Mouse (Mus musculus) limb, embryonic 13.5 days (tissue): ENCODE data around the gene Iglon5. TPM values are rescaled to one million over a fixed set of nuclear protein-coding genes. Genes with fewer than 3 reads are reported as not detected.

Experiments used
- ATAC-seq: fragments of 200-750 bp; cut with Nextera tagmentation; 2 replicates; pipeline ENCODE4 v1.8.0; 2017; ENCODE audit warnings: low read depth, moderate number of reproducible peaks, moderate TSS enrichment; ENCODE audit not compliant: low FRiP score
- H3K27ac ChIP-seq: fragments of 300-500 bp; sonication (generic); 2 replicates; pipeline ENCODE4 v1.5.1; 2015; ENCODE audit warnings: inconsistent platforms, mild to moderate bottlenecking, moderate library complexity
- H3K27me3 ChIP-seq: fragments of 300-500 bp; sonication (generic); 2 replicates; pipeline ENCODE4 v1.6.1; 2015; ENCODE audit warnings: mild to moderate bottlenecking, inconsistent platforms
- H3K36me3 ChIP-seq: fragments of 300-500 bp; sonication (generic); 2 replicates; pipeline ENCODE4 v1.6.1; 2015; ENCODE audit warnings: inconsistent platforms, mild to moderate bottlenecking, moderate library complexity
- H3K4me1 ChIP-seq: fragments of 300-500 bp; sonication (generic); 2 replicates; pipeline ENCODE4 v1.6.1; 2015; ENCODE audit warnings: inconsistent platforms
- H3K4me2 ChIP-seq: fragments of 300-500 bp; sonication (generic); replicated peaks from 2 replicates; pipeline ENCODE4 v1.6.1; 2015; ENCODE audit warnings: inconsistent platforms, mild to moderate bottlenecking, moderate library complexity
- H3K4me3 ChIP-seq: fragments of 300-500 bp; sonication (generic); 2 replicates; pipeline ENCODE4 v1.5.1; 2015; ENCODE audit warnings: moderate library complexity, mild to moderate bottlenecking, inconsistent platforms
- H3K9ac ChIP-seq: fragments of 300-500 bp; sonication (generic); 2 replicates; pipeline ENCODE4 v1.6.1; 2015; ENCODE audit warnings: mild to moderate bottlenecking, inconsistent platforms
- H3K9me3 ChIP-seq: fragments of 300-500 bp; sonication (generic); 2 replicates; pipeline ENCODE4 v1.6.1; 2016; ENCODE audit warnings: inconsistent platforms
- WGBS: fragments of 180-500 bp; shearing (Covaris S2); methylation state at CpG from one replicate; pipeline ENCODE4 v1.1.7; 2015; 5-methylcytosine and 5-hydroxymethylcytosine counted together
- polyA plus RNA-seq: library from polyadenylated mRNA; unstranded; fragments of >200 nt; fragmentation: Nextera tagmentation; extraction: Ambion mirVana; gene quantifications from 2 replicates; pipeline ENCODE4 v1.2.1, GENCODE M21; 2015

The Iglon5 gene
- polyA plus RNA-seq, 1 experiment from 2014 or later: 1.8 TPM

- Histone ChIP-seq H3K4me1 (peaks cover 18% of the 10 kb centered on the region), H3K27ac (no peak overlapping the region), H3K36me3 (no peaks in the 10 kb centered on the region), H3K27me3 (peaks cover 30% of the 10 kb centered on the region), H3K9me3 (no peaks in the 10 kb centered on the region; the same call in 1 of the 2 replicates), H3K4me2 (peak overlapping the region; percentile 80), H3K4me3 (peak overlapping the region; percentile 60), H3K9ac (peak overlapping the region; percentile 77)
- peak; percentile 91 for ATAC-seq
- 0% methylated on average over 6 of the region's 13 CpGs for WGBS
Observed at GRCm38 (mm10) chr7:43490182-43490584, 308 bp upstream of the Iglon5 start.

- WGBS: 33% methylated on average over 5 of the region's 5 CpGs
- H3K4me2 ChIP-seq: peak overlapping the region; percentile 80; the same call in 1 of the 2 replicates
- 0 out of 2 replicates have a peak overlapping the region, but pooled peaks have one; percentile 77 for H3K9ac ChIP-seq
- no peaks in the 10 kb centered on the region; the same call in 1 of the 2 replicates for H3K9me3 ChIP-seq
- H3K4me1 ChIP-seq: peaks cover 18% of the 10 kb centered on the region
- peaks cover 23% of the 10 kb centered on the region for H3K27me3 ChIP-seq
- 0 out of 2 replicates have a peak overlapping the region, but pooled peaks have one; percentile 60 for H3K4me3 ChIP-seq
- H3K36me3 ChIP-seq: no peaks in the 10 kb centered on the region
- H3K27ac ChIP-seq: no peak overlapping the region
- ATAC-seq: no peak
Observed at GRCm38 (mm10) chr7:43488646-43489045, 1.2 kb downstream of the Iglon5 start.

- H3K4me2 ChIP-seq: no peak overlapping the region
- no peak for ATAC-seq
- no peak overlapping the region for H3K9ac ChIP-seq
- WGBS: 15% methylated on average over 10 of the region's 10 CpGs
- peaks cover 13% of the 10 kb centered on the region for H3K27me3 ChIP-seq
- peaks cover 11% of the 10 kb centered on the region for H3K4me1 ChIP-seq
- H3K9me3 ChIP-seq: no peaks in the 10 kb centered on the region
- no peak overlapping the region for H3K27ac ChIP-seq
- no peaks in the 10 kb centered on the region for H3K36me3 ChIP-seq
- no peak overlapping the region for H3K4me3 ChIP-seq
Observed at GRCm38 (mm10) chr7:43483236-43483635, 6.6 kb downstream of the Iglon5 start.

GRCm38 (mm10) chr7:43482090-43482716 is 7.7 kb downstream of the Iglon5 start:
- no peak overlapping the region for H3K4me2 ChIP-seq
- no peak overlapping the region for H3K9ac ChIP-seq
- H3K9me3 ChIP-seq: no peaks in the 10 kb centered on the region
- peak; percentile 46 for ATAC-seq
- 62% methylated on average over 8 of the region's 8 CpGs for whole genome bisulfite sequencing
- no peaks in the 10 kb centered on the region for H3K36me3 ChIP-seq
- H3K27me3 ChIP-seq: peaks cover 24% of the 10 kb centered on the region
- H3K4me3 ChIP-seq: no peak overlapping the region
- peaks cover 11% of the 10 kb centered on the region for H3K4me1 ChIP-seq
- H3K27ac ChIP-seq: no peak overlapping the region

GRCm38 (mm10) chr7:43481191-43481590 is 8.7 kb downstream of the Iglon5 start:
- H3K27ac ChIP-seq: no peak overlapping the region
- ATAC-seq: no peak
- no peak overlapping the region for H3K4me3 ChIP-seq
- H3K4me1 ChIP-seq: peaks cover 15% of the 10 kb centered on the region
- H3K4me2 ChIP-seq: no peak overlapping the region
- no peak overlapping the region for H3K9ac ChIP-seq
- H3K27me3 ChIP-seq: peaks cover 34% of the 10 kb centered on the region
- 63% methylated on average over 3 of the region's 3 CpGs for WGBS
- no peaks in the 10 kb centered on the region for H3K36me3 ChIP-seq
- H3K9me3 ChIP-seq: no peaks in the 10 kb centered on the region

- ATAC-seq: no peak
- 11% methylated on average over 13 of the region's 13 CpGs for WGBS
Observed at GRCm38 (mm10) chr7:43476376-43476775, 13.5 kb downstream of the Iglon5 start.

GRCm38 (mm10) chr7:43475706-43476105 is 14.2 kb downstream of the Iglon5 start:
- Histone ChIP-seq H3K4me1 (0 out of 2 replicates have a peak, but pooled peaks cover 7% of the 10 kb centered on the region), H3K36me3 (no peaks in the 10 kb centered on the region), H3K4me3 (no peak overlapping the region), H3K27me3 (peaks cover 55% of the 10 kb centered on the region), H3K9ac (no peak overlapping the region), H3K4me2 (no peak overlapping the region), H3K27ac (no peak overlapping the region), H3K9me3 (no peaks in the 10 kb centered on the region)
- 14% methylated on average over 23 of the region's 23 CpGs for WGBS
- ATAC-seq: no peak

More at GRCm38 (mm10) chr7:43476376-43476775, 13.5 kb downstream of the Iglon5 start:
- H3K9me3 ChIP-seq: no peaks in the 10 kb centered on the region
- H3K4me3 ChIP-seq: no peak overlapping the region
- H3K36me3 ChIP-seq: no peaks in the 10 kb centered on the region
- H3K9ac ChIP-seq: no peak overlapping the region
- H3K4me2 ChIP-seq: no peak overlapping the region
- peaks cover 55% of the 10 kb centered on the region for H3K27me3 ChIP-seq
- 0 out of 2 replicates have a peak, but pooled peaks cover 7% of the 10 kb centered on the region for H3K4me1 ChIP-seq
- H3K27ac ChIP-seq: no peak overlapping the region

GRCm38 (mm10) chr7:43470373-43470772 is 19.5 kb downstream of the Iglon5 start:
- no peak overlapping the region for H3K9ac ChIP-seq
- H3K4me2 ChIP-seq: no peak overlapping the region
- ATAC-seq: no peak
- WGBS: 41% methylated on average over 8 of the region's 8 CpGs
- no peaks in the 10 kb centered on the region for H3K36me3 ChIP-seq
- no peak overlapping the region for H3K27ac ChIP-seq
- no peak overlapping the region for H3K4me3 ChIP-seq
- peaks cover 25% of the 10 kb centered on the region for H3K27me3 ChIP-seq
- H3K9me3 ChIP-seq: no peaks in the 10 kb centered on the region
- H3K4me1 ChIP-seq: no peaks in the 10 kb centered on the region

- Histone ChIP-seq H3K36me3 (no peaks in the 10 kb centered on the region), H3K4me1 (peaks cover 8% of the 10 kb centered on the region), H3K9ac (peak overlapping the region; percentile 63), H3K9me3 (no peaks in the 10 kb centered on the region), H3K27me3 (peaks cover 40% of the 10 kb centered on the region), H3K27ac (peak overlapping the region; percentile 33; the same call in 1 of the 2 replicates), H3K4me3 (peak overlapping the region; percentile 51), H3K4me2 (peak overlapping the region; percentile 82)
- peak; percentile 68 for ATAC-seq
- under 1% methylated on average over 33 of the region's 33 CpGs for WGBS
Observed at GRCm38 (mm10) chr7:43466099-43466694, 23.7 kb downstream of the Iglon5 start.

GRCm38 (mm10) chr7:43465344-43466098 is 24.4 kb downstream of the Iglon5 start:
- WGBS: 1% methylated on average over 30 of the region's 33 CpGs
- Histone ChIP-seq H3K9me3 (no peaks in the 10 kb centered on the region), H3K4me2 (peak overlapping the region; percentile 82), H3K4me3 (peak overlapping the region; percentile 51), H3K4me1 (peaks cover 8% of the 10 kb centered on the region), H3K9ac (peak overlapping the region; percentile 63), H3K27me3 (peaks cover 40% of the 10 kb centered on the region), H3K27ac (peak overlapping the region; percentile 33; the same call in 1 of the 2 replicates), H3K36me3 (no peaks in the 10 kb centered on the region)
- ATAC-seq: peak; percentile 85

- Histone ChIP-seq H3K4me3 (peak overlapping the region; percentile 51), H3K9me3 (no peaks in the 10 kb centered on the region), H3K4me2 (peak overlapping the region; percentile 82), H3K27me3 (peaks cover 40% of the 10 kb centered on the region), H3K36me3 (no peaks in the 10 kb centered on the region), H3K27ac (no peak overlapping the region), H3K4me1 (peaks cover 8% of the 10 kb centered on the region), H3K9ac (peak overlapping the region; percentile 62)
- no peak for ATAC-seq
- WGBS: 6% methylated on average over 35 of the region's 35 CpGs
Observed at GRCm38 (mm10) chr7:43464864-43465343, 25.0 kb downstream of the Iglon5 start.

GRCm38 (mm10) chr7:43463976-43464375 is 25.9 kb downstream of the Iglon5 start:
- Histone ChIP-seq H3K27ac (no peak overlapping the region), H3K4me1 (peaks cover 8% of the 10 kb centered on the region), H3K4me2 (no peak overlapping the region), H3K4me3 (no peak overlapping the region), H3K9ac (no peak overlapping the region), H3K27me3 (peaks cover 39% of the 10 kb centered on the region), H3K9me3 (no peaks in the 10 kb centered on the region), H3K36me3 (no peaks in the 10 kb centered on the region)
- no peak for ATAC-seq
- WGBS: 78% methylated on average over 7 of the region's 7 CpGs
